Mouse (Mus musculus) left cerebral cortex, postnatal 14 days (tissue): ENCODE results near the gene Aire. TPM values are rescaled to one million over a fixed set of nuclear protein-coding genes. Genes with fewer than 3 reads are reported as not detected.
"Not testable (repeated sequence)": the region's sequence is repeated elsewhere in the genome, so short reads cannot be mapped to it uniquely, and the experiment has no call there.

ENCODE experiments used
- DNase-seq, 2 experiments: peaks; one replicate each; pipeline ENCODE4 v3.0.0; 2021 to 2022; ENCODE audit warnings: low spot score in 2 of 2, mixed read lengths in 1 of 2
- intact Hi-C: fragments of 180-260 bp; cut with DNase I; formaldehyde crosslinking; loops from one replicate; pipeline ENCODE4 v1.15.1; 2025
- total RNA-seq, 2 experiments: library from RNA; stranded (reverse); gene quantifications; 2 replicates each; pipeline ENCODE4 v1.2.3; 2021

Aire gene
- total RNA-seq, 2 experiments from 2014 or later: 0.27 TPM; not detected in 1

DNA sequence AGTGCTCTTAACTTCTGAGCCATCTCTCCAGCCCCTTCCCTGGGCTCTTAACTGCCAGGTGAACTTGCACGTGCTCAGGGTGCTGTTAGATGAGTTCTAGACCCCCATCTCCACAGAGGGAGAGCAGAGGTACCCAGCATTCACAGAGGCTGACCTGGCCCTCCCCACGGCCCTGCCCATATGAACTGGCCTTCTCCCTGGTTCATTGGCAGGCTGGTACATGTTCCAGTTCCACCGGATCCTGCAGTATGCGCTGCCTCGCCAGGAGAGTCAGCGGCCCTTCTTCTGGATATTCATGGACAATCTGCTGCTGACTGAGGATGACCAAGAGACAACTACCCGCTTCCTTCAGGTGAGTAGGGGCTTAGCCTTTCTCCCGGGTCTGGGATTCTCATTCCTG is 13.6 kb upstream of the Aire start:
- intact Hi-C loops: no loop called here
- DNase-seq: no peak

DNA sequence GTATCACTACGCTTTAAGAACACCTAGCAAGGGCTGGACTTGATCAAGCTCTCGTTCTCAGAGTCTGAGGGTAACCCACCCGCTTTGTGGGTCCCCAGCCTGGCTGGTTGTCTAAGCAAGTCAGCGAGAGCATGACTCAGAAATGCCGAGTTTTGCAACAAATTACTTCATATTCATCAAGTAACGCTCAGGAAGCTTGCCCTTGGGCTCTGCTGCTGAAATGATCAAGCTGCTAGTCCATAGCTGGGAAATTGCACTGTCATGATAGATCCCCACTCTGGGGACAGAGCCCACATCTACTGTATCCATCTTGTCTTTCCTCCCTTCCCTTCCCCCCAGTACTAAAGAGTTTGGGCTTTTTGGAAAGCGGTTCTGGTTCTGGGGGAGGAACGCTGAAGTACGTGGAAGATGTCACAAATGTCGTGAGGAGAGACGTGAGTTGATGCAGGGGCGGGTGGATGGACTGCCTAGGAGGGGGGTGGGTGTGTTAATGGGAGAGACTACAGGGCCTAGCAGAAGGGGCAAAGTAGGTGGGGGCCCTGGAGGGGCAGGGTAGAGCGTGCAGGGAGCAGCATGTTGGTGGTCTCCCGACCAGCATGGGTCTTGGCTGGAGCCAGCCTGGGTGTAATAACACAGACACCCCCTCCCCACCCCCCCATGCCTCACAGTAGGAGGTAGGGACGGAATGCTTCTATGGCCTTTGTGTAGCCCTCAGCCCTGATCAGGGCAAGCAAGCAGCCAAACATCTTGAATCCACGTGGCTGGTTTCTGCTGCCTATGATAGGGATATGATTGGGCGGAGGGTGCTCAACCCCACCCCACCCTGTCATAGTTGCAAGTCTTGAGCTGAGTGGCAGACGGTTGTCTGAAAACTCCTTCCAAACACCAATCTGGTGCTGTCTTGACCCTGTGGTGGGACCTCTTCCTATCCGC is 11.5 kb upstream of the Aire start:
- intact Hi-C loops: no loop called here
- no peak for DNase-seq

DNA sequence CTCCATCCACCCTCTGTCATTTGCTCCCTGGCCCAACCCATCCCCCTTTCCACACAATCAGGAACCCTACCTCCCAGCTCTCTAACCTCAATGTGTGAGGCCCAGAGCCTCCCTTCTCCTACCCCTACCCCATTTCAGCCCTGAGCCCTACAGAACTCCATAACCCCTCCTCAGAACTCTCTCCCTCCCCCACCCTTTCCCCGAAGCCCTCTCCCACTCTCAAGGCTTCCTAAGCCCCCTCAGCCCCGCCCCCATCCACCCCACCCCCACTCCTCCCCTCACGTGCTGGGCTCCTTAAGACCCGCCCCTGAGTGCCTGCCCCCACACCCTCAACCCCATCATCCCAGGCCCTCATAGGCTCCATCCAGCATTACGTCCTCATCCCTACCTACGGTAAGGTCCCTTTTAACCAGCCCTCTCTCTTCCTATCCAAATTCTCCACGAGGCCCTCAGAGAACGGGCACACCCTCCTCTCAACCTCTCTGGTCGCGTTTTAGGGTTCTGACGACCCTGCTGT is 6.2 kb upstream of the Aire start:
- no peak for DNase-seq
- intact Hi-C loops: no loop called here

DNA sequence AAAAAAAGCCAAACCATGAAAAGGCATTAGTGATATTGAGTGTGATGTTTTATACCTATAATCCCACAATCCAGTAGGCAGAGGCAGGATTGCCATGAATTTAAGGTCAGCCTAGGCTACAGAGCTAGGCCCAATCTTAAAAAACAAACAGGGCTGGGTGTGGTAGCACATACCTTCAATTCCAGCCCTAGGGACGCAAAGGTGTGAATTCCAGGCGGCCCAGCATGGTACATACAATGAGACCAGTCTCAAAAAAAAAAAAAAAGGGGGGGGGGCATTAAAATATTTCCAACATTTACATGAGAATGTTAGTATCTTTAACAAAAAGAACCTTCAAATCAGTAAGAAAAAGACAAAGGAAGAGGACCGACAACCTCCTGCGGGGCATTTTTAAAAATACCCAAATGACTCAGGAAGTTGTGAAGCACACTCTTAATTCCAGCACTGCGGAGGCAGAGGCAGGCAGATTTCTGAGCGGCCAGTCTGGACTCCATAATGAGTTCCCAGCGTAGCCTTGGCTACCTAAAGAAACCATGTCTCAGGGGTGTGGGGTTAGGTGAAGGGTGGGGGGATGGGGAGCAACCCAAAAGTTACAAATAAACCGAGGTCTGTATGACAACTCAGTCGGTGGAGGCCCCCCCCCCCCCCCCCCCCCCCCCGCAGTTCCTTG is 4.8 kb upstream of the Aire start:
- no peak for DNase-seq
- intact Hi-C loops: no loop called here

DNA sequence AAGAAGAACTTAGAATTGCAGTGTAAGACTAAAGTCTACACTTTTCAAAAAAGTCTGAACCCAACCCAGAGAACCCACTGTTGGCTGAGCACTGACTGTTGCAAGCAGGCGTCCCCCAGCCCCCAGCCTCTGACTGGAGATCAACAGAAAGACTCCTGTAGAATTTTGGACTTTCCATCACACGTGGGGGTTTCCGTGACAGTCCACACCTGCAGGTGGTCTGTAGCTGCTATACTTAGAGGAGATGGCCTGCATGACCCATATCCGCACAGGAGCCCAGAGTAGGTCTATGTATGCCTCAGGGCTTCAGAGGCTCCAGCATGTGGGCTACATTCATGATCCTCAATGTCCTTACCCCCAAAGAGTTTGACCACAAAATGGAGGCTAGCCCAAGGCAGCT is 3.0 kb upstream of the Aire start:
- no peak for DNase-seq
- intact Hi-C loops: no loop called here

DNA sequence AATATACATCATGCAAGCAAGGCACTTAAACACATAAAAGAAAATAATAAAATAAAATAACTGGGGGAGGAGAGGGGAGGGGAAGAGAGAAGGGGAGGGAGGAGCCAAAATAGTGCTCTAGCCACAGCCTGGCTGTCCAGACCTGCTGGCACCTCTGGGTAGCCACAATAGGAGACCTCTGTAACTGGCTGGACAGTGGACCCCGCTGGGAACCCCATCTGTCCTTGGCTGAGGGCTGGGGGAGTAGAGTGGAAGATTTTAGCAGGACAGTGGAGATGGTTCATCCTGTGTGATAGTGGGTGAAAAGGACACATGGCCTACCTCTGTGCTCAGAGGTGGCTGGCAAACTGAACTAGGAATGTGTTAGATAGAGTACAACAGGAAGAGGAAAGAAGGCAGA is 1.1 kb upstream of the Aire start:
- intact Hi-C loops: no loop called here

DNA sequence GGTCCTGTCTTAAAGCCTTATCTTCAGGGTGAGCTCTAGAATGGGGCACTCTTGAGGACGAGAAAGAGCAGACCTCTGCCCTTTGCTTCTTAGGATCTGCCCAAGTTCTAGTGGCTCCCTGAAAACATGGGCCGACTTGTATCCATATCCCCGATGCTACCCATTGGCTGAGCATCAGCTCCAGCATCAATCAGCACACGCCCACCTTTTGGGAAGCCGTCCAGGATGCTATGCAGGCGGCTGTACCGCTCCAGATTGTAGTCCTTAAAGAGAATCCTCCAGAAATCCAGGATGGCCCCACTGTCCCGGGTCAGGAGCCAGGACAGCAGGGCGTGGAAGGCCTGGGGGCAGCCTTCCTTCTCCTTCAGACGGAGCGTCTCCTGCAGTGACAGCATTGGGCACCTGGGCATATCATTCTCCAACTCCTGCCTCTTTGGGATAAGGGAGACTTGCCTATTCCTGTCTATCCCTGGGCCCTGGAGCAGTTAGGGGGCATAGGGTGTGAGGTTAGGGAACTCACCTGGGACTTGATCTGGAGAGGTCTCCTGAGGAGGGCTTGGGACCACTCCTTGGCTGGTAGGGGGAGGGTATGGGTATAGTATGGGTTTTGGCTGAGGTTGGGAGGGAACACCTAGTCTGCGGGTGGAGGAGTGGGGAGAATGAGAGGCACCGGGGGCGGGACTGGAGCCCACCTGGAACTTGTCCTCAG is 559 bp downstream of the Aire start:
- intact Hi-C loops: no loop called here
- peak; percentile 55 to 68 for DNase-seq

More for the DNA sequence above, 1.1 kb upstream of the Aire start:
- no peak for DNase-seq

DNA sequence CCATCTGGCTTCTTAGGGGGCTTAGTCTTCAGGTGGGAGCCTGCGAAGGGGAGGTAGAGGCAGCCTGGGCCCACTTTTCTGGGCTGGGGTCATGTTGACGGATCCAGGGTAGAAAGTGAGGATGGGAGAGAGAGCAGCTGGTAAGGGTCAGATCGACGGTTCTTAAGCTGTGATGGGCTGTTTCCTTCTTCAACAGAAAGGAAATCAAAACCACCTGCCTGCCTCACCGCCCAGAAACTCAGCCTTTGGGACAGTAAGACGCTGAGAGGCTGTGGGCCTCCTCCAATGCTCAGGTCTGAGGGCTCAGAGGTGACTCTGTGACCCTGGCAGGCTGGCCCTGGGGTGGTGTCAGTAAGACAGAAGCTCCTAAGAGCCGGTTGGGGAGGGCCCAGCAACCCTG is 1.3 kb downstream of the Aire start:
- intact Hi-C loops: no loop called here
- DNase-seq: no peak

DNA sequence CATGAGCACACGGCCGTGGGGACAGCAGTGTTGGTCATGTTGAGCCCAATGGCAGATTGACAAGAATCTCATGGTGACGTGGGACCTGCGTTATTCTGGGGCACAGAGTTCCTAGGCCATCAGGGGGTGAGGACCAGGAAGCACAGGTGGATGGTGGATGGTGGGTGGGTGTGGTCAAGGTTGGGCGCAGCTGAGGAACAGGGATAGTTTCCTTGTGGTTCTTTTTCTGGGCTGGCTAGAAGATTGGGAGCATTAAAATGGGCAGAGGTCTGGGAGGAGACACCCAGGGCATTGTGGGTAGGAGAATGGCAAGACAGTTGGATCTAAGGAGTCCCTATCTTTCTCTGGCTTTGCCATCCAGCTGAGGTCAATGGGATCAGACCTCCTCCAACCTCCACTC is 1.8 kb downstream of the Aire start, which contains the start of gene Dnmt3l:
TSS of gene Dnmt3l (plus strand) at position 301 of the 400 bp plus-strand sequence.
- intact Hi-C loops: no loop called here

DNA sequence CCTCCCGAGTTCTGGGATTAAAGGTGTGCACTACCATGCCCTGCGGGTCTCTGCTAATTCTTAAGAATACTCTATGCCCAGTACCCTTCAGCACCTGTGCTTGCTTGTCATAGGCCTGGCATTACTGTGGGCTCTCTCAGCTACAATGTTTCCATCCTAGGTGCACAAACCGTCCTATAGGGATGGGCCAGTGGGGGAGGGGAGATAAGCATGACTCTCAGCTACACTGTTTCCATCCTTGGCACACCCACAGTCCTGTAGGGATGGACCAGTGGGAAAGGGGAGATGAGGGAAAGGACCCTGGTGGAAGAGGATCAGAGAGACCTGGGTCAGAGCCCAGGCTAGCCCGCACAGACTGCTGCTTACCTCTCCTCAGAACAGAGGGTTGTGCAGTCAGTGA is 6.3 kb downstream of the Aire start:
- no peak for DNase-seq
- intact Hi-C loops: no loop called here

More for the DNA sequence above, 1.8 kb downstream of the Aire start, which contains the start of gene Dnmt3l:
- no peak for DNase-seq

DNA sequence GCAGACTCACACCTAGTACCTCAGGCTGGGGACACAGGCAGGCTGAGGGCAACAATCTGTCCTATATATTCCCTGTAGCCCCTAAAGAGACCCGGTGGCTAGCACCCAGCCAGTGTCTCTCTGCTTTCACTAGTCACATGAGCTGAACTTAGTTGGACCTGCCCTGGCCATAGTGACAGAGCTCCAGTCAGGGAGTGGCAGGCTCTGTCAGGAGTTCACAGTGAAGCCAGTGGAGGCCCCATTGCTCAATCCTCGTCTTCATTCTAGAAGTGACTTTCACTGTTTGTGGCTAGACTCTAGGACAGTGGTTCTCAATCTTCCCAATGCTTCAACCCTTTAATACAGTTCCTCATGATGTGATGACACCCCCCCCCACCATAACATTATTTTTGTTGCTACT is 11.4 kb downstream of the Aire start:
- no peak for DNase-seq
- intact Hi-C loops: no loop called here

DNA sequence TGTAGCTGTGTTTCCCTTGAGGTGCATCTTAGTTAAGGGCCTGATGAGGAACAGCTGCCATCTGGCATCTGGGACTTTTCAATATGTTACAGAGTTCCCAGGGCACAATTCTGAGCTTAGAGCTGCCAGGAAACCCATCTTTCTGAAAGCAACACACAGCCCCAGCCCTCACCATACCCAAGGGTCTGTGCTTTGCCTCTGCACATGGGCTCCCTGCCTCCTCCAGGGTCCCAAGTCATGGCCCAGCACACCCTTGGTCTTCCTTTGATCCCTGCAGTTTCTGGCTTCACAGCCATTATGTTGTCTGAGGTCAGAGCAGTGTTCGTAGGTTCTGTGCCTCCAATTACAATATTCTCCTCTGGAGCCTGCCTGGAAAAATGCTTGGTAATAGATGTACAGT is 14.3 kb downstream of the Aire start:
- DNase-seq: no peak
- intact Hi-C loops: loop anchor here (5.0 kb wide), 1 partner anchor 133 kb away; no protein-coding TSS in a partner anchor

DNA sequence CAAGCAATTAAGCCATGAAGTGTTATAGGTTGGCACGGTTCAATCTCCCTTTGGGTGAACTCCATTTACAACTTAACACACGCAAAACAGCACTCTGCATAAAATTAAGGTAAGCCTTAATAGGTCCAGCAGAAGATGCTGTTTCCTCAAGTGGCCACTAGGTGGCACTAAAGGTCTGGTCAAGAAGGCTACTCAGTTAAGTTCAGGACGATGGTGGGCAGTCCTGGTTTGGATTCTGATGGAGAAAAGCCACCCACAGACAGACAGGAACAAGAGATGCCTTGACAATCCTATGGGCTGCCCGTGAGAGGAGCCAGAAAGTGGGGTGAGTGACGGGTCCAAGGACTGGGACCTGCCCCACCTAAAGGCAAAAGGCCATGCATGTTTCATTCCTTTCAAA is 15.3 kb downstream of the Aire start:
- intact Hi-C loops: loop anchor here (5.0 kb wide), 1 partner anchor 134 kb away; no protein-coding TSS in a partner anchor
- peak; percentile 74 to 81 for DNase-seq

DNA sequence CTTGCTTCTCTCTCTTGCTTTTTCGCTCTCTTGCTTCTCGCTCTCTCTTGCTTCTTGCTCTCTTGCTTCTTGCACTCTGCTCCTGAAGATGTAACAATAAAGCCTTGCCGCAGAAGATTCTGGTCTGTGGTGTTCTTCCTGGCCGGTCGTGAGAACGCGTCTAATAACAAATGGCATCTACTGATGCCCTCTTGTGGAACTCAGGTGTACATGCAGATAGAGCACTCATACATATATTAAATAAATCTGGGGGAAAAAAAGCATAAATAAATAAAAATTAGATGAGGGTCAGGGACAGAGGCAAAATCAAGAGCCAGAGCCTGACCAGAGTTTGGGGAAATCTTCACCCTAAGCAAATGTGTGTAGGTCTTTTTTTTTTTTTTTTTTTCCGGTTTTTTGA is 18.0 kb downstream of the Aire start:
- intact Hi-C loops: loop anchor here (5.0 kb wide), 1 partner anchor 137 kb away; no protein-coding TSS in a partner anchor
- DNase-seq: not testable (repeated sequence)

DNA sequence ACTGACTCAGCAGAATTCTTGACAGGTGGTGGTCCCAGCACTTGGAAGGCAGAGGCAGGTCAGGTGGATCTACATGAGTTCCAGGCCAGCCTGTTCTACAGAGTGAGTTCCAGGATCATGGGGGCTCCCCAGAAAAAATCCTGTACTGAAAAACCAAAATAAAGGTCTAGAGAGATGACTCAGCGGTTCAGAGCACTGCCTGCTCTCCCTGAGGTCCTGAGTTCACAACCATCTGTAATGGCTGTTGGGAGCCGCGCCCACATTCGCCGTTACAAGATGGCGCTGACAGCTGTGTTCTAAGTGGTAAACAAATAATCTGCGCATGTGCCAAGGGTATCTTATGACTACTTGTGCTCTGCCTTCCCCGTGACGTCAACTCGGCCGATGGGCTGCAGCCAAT is 23.4 kb downstream of the Aire start:
- DNase-seq: not testable (repeated sequence)
- intact Hi-C loops: loop anchor here (5.0 kb wide), 1 partner anchor 38 kb away; no protein-coding TSS in a partner anchor

DNA sequence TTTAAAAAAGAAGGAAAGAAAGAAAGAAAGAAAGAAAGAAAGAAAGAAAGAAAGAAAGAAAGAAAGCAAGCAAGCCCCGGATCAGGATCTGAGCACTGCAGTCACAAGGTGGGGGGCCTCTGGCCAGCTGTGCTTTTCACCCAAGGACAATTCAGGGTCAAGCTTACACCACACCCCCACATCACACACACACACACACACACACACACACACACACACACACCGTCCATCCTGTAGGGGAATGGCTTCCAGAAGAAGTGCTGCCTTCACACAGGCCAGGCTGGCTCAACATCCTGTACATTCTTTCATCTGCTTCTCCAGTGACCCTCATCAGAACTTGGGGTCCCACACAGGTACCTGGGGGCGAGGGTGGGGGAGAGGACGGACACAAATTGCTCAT is 24.1 kb downstream of the Aire start:
- intact Hi-C loops: loop anchor here (5.0 kb wide), 1 partner anchor 37 kb away; no protein-coding TSS in a partner anchor
- no peak for DNase-seq

DNA sequence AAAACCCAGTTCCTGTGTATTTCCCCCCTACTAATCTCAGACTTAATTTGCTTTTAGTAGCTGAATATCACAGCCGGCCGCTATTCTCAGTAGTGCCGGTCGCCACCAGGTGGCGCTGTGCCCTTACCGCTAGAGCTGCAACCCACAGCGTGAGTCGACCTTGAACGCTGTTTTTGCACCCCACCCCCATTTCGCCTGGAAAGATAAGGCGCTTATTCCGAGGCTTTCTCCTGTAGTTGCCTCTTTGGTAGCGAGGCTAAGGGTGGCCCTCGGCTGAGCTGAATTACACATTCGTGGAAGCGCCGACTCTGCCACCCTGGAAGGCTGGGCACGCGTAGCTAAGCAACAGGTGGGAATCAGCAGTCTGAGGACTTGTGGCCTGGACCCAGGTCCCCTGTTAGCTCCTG is 24.6 kb downstream of the Aire start:
- DNase-seq: peak; percentile 75 to 84
- intact Hi-C loops: loop anchor here (5.0 kb wide), 1 partner anchor 36 kb away; no protein-coding TSS in a partner anchor

DNA sequence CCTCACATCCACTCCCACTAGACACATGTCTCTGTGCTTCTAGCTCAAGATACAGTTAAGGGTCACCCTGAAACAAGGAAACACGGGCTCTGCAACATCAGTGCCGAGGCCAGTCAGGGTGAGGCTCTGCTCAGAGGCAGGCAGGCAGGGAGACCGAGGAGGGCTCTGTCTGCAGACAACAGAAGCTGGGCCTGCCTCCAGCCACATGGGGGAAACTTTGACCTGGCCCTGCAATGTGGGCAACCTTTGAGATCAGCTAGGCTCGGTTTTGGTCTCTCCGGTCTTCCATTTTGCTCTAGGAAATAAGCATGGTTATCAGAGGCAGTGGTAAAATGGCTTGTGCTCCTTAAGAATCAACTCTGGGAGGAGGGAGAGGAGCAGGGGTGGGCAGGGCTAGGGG is 27.0 kb downstream of the Aire start:
- DNase-seq: no peak
- intact Hi-C loops: loop anchor here (5.0 kb wide), 1 partner anchor 34 kb away; no protein-coding TSS in a partner anchor

DNA sequence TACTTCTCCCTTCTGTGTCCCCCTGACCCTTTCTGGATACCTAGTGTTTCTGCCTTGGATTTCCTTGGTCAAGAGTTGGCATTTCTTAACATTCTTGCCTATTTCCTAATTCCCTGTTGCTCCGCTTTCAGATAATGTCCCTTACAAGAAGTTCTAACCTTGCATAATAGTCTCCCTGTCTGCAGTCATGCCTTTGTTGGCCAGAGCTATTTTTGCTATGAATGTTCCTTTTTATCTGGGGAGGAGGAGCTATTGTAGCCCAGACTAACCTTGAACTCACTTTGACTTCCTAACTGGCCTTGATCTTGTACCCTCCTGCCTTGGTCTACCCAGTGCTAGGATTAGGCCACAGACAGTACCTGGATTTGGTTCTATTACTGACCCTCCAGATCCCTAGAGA is 27.9 kb downstream of the Aire start:
- intact Hi-C loops: loop anchor here (5.0 kb wide), 1 partner anchor 33 kb away; no protein-coding TSS in a partner anchor
- no peak for DNase-seq
